Mouse (Mus musculus) right cerebral cortex, postnatal 36 days (tissue): ENCODE results near the gene Zeb2.

Experiments used
- DNase-seq, 2 experiments: peaks; one replicate each; pipeline ENCODE4 v3.0.0; 2022; ENCODE audit warnings: low spot score in 2 of 2, mixed read lengths in 1 of 2

Zeb2 gene

GRCm38 (mm10) chr2:44981646-44982045, 135.5 kb downstream of the Zeb2 start:
- no peak for DNase-seq

GRCm38 (mm10) chr2:44979042-44979721, 138.0 kb downstream of the Zeb2 start:
- peak; percentile 57 to 68 for DNase-seq

- no peak for DNase-seq
These were observed 139.2 kb downstream of the Zeb2 start for GRCm38 (mm10) chr2:44978038-44978437.

- no peak for DNase-seq
These were observed 139.6 kb downstream of the Zeb2 start for GRCm38 (mm10) chr2:44977556-44977955.

GRCm38 (mm10) chr2:44977051-44977450, 140.1 kb downstream of the Zeb2 start:
- no peak for DNase-seq

GRCm38 (mm10) chr2:44976484-44976883, 140.7 kb downstream of the Zeb2 start:
- DNase-seq: no peak

- no peak for DNase-seq
These were observed 143.4 kb downstream of the Zeb2 start for GRCm38 (mm10) chr2:44973828-44974227.

- DNase-seq: no peak
These were observed 147.0 kb downstream of the Zeb2 start for GRCm38 (mm10) chr2:44970087-44970646.

- DNase-seq: no peak
These were observed 147.6 kb downstream of the Zeb2 start for GRCm38 (mm10) chr2:44969640-44970039.

GRCm38 (mm10) chr2:44969226-44969625, 148.0 kb downstream of the Zeb2 start:
- no peak for DNase-seq

- DNase-seq: no peak
These were observed 151.2 kb downstream of the Zeb2 start for GRCm38 (mm10) chr2:44965834-44966555.

GRCm38 (mm10) chr2:44962620-44963019, 154.6 kb downstream of the Zeb2 start:
- DNase-seq: no peak

- no peak for DNase-seq
These were observed 156.0 kb downstream of the Zeb2 start for GRCm38 (mm10) chr2:44961192-44961591.

- DNase-seq: no peak
These were observed 156.6 kb downstream of the Zeb2 start for GRCm38 (mm10) chr2:44960561-44960960.

- no peak for DNase-seq
These were observed 159.8 kb downstream of the Zeb2 start for GRCm38 (mm10) chr2:44957329-44957797.

GRCm38 (mm10) chr2:44956232-44956631, 161.0 kb downstream of the Zeb2 start:
- no peak for DNase-seq

GRCm38 (mm10) chr2:44955506-44955905, 161.7 kb downstream of the Zeb2 start:
- no peak for DNase-seq

- no peak for DNase-seq
These were observed 163.0 kb downstream of the Zeb2 start for GRCm38 (mm10) chr2:44954180-44954579.

GRCm38 (mm10) chr2:44952830-44953422, 164.3 kb downstream of the Zeb2 start:
- DNase-seq: no peak

- DNase-seq: no peak
These were observed 165.5 kb downstream of the Zeb2 start for GRCm38 (mm10) chr2:44951651-44952213.

- DNase-seq: no peak
These were observed 172.5 kb downstream of the Zeb2 start for GRCm38 (mm10) chr2:44944689-44945088.
